Mouse (Mus musculus) ES-E14 (cell line): ENCODE results near the gene Ppp1r26. TPM values are rescaled to one million over a fixed set of nuclear protein-coding genes. Genes with fewer than 3 reads are reported as not detected.

ENCODE experiments used
- DNase-seq: peaks from one replicate; pipeline ENCODE4 v3.0.0-alpha.2; 2013; ENCODE audit warnings: low read depth, low spot score
- H3K27ac ChIP-seq: 2 replicates; pipeline ENCODE4 v1.5.1; 2012; ENCODE audit warnings: low read depth, mild to moderate bottlenecking, low read length, moderate library complexity, mixed read lengths; ENCODE audit not compliant: poor library complexity, insufficient read depth, severe bottlenecking
- H3K36me3 ChIP-seq: 2 replicates; pipeline ENCODE4 v1.6.1; 2012; ENCODE audit warnings: mild to moderate bottlenecking, low read length, moderate library complexity, mixed read lengths; ENCODE audit not compliant: control insufficient read depth, poor library complexity, insufficient read depth, severe bottlenecking
- H3K4me1 ChIP-seq, 2 experiments: fragments of 150-350 bp in 1 of 2; sonication (generic) in 1 of 2; 2 replicates each; pipeline ENCODE4 v1.6.1; 2012; ENCODE audit warnings: low read length in 2 of 2, mild to moderate bottlenecking in 1 of 2, mixed read lengths in 1 of 2; ENCODE audit not compliant: control insufficient read depth in 2 of 2, insufficient read depth in 2 of 2, poor library complexity in 1 of 2
- H3K4me3 ChIP-seq, 2 experiments: fragments of 150-350 bp in 1 of 2; sonication (generic) in 1 of 2; 2 replicates each; pipeline ENCODE4 v1.5.1; 2012; ENCODE audit warnings: low read length in 2 of 2, low read depth in 1 of 2, mild to moderate bottlenecking in 1 of 2, mixed read lengths in 1 of 2; ENCODE audit not compliant: insufficient read depth in 1 of 2, poor library complexity in 1 of 2, severe bottlenecking in 1 of 2
- H3K9ac ChIP-seq: 2 replicates; pipeline ENCODE4 v1.6.1; 2012; ENCODE audit warnings: low read depth, mild to moderate bottlenecking, low read length, mixed read lengths; ENCODE audit not compliant: poor library complexity, insufficient read depth, severe bottlenecking
- H3K9me3 ChIP-seq: fragments of 150-350 bp; sonication (generic); 2 replicates; pipeline ENCODE4 v1.6.1; 2012; ENCODE audit warnings: low read depth, mild to moderate bottlenecking, low read length; ENCODE audit not compliant: control insufficient read depth, insufficient read depth
- CHD2 ChIP-seq: IDR thresholded peaks from 2 replicates; pipeline ENCODE4 v1.6.1; 2014; ENCODE audit warnings: mild to moderate bottlenecking, low read depth, low read length, inconsistent platforms
- HCFC1 ChIP-seq: IDR thresholded peaks from 2 replicates; pipeline ENCODE4 v1.6.1; 2012; ENCODE audit warnings: low read length, inconsistent platforms, borderline replicate concordance; ENCODE audit not compliant: insufficient read depth
- MAFK ChIP-seq: IDR thresholded peaks from 2 replicates; pipeline ENCODE4 v1.6.1; 2014; ENCODE audit warnings: mild to moderate bottlenecking, low read depth, low read length, inconsistent platforms; ENCODE audit not compliant: insufficient read depth
- ZC3H11A ChIP-seq: IDR thresholded peaks from 2 replicates; pipeline ENCODE4 v1.6.1; 2012; ENCODE audit warnings: low read depth, mild to moderate bottlenecking, inconsistent platforms, low read length, borderline replicate concordance
- ZNF384 ChIP-seq: IDR thresholded peaks from 2 replicates; pipeline ENCODE4 v1.6.1; 2012; ENCODE audit warnings: low read depth, low read length, inconsistent platforms
- in situ Hi-C, 2 experiments: fragments of 600-800 bp; cut with MboI; formaldehyde crosslinking; loops; one replicate each; pipeline ENCODE4 v1.15.1; 2025; ENCODE audit warnings: low sequenced_read_pairs in 2 of 2, inconsistent platforms in 1 of 2; ENCODE audit not compliant: unreplicated experiment in 2 of 2
- total RNA-seq: library from RNA; depleted of rRNA; stranded (reverse); fragments of 300-350 nt; gene quantifications from 2 replicates; pipeline ENCODE4 v1.2.3, GENCODE M21; 2012

Gene Ppp1r26
- total RNA-seq, 1 experiment: 2.5 TPM

- TF ChIP-seq ZNF384 (no peak), CHD2 (no peak), ZC3H11A (no peak), MAFK (no peak), HCFC1 (no peak)
- no peak overlapping the region for H3K9ac ChIP-seq
Measured at GRCm38 (mm10) chr2:28432811-28433210, 13.8 kb upstream of the Ppp1r26 start.

GRCm38 (mm10) chr2:28433512-28433911, 13.1 kb upstream of the Ppp1r26 start:
- Histone ChIP-seq H3K36me3 (no peaks in the 10 kb centered on the region), H3K9me3 (0 out of 2 replicates have a peak, but pooled peaks cover 2% of the 10 kb centered on the region), H3K27ac (peak overlapping the region; percentile 68; the same call in 1 of the 2 replicates), H3K4me1 (peaks cover 0 to 4% of the 10 kb centered on the region in 2 experiments; a peak in 1 of 4 replicates), H3K9ac (no peak overlapping the region), H3K4me3 (no peak overlapping the region)
- DNase-seq: no peak
- in situ Hi-C loops: no loop called here
- peak; percentile 82 for TF ChIP-seq ZNF384
- no peak for TF ChIP-seq CHD2
- no peak for TF ChIP-seq MAFK
- no peak for TF ChIP-seq ZC3H11A
- no peak for TF ChIP-seq HCFC1

More at GRCm38 (mm10) chr2:28432811-28433210, 13.8 kb upstream of the Ppp1r26 start:
- Histone ChIP-seq H3K4me3 (no peak overlapping the region), H3K4me1 (peaks cover 0 to 4% of the 10 kb centered on the region in 2 experiments; a peak in 1 of 4 replicates), H3K9me3 (0 out of 2 replicates have a peak, but pooled peaks cover 2% of the 10 kb centered on the region), H3K27ac (no peak overlapping the region), H3K36me3 (no peaks in the 10 kb centered on the region)
- in situ Hi-C loops: no loop called here
- no peak for DNase-seq

DNA sequence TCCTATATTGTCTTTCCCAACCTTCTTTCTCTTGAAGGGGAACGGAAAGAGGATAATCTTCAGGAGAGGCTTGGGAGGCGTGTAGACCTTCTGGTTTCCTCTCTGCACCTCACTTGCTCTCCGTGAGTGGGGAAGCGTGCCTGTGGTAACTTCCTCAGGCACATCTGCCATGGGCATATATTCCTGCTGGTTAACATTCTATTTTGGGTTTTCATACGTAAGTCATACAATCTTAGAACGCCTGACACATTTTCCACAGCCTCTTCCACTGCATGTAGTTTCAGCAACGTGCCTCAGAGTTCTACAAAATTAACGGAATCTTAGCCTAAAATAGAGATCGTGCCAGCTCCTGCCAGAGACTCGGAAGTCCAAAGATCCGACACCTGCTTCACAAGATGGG, 11.2 kb upstream of the Ppp1r26 start:
- Histone ChIP-seq H3K4me1 (peaks cover 0 to 6% of the 10 kb centered on the region in 2 experiments; a peak in 1 of 4 replicates), H3K9me3 (0 out of 2 replicates have a peak, but pooled peaks cover 2% of the 10 kb centered on the region), H3K4me3 (no peak overlapping the region), H3K9ac (no peak overlapping the region), H3K36me3 (no peaks in the 10 kb centered on the region), H3K27ac (no peak overlapping the region)
- TF ChIP-seq HCFC1: no peak
- no peak for TF ChIP-seq CHD2
- TF ChIP-seq ZNF384: no peak
- TF ChIP-seq ZC3H11A: no peak
- TF ChIP-seq MAFK: no peak
- in situ Hi-C loops: no loop called here
- no peak for DNase-seq

DNA sequence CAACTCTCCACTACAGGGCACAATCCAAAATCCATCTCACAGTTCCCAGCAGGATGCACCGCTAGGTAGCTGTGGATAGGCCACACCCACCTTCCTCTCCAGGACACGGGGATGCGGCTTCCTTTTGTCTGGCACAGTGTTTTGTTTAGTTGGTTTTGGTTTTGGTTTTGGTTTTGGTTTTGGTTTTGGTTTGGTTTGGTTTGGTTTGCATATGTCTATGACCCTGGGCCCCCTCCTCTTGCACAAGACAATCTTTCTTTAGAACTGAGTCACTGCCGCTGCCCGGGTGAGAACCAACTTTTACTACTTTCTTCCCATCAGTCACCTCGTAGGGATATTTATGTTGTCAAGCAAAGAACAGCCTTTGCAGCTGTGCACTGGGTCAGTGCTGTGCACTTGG, 5.8 kb upstream of the Ppp1r26 start:
- TF ChIP-seq HCFC1 (no peak), MAFK (no peak), ZNF384 (no peak), CHD2 (no peak), ZC3H11A (no peak)
- Histone ChIP-seq H3K36me3 (no peaks in the 10 kb centered on the region), H3K4me1 (peaks cover 0 to 5% of the 10 kb centered on the region in 2 experiments; a peak in 2 of 4 replicates), H3K9ac (no peak overlapping the region), H3K9me3 (no peaks in the 10 kb centered on the region), H3K27ac (no peak overlapping the region), H3K4me3 (no peak overlapping the region)
- no peak for DNase-seq
- in situ Hi-C loops: no loop called here

- no peak overlapping the region for H3K9ac ChIP-seq
- DNase-seq: no peak
- TF ChIP-seq ZNF384 (no peak), HCFC1 (no peak), MAFK (no peak), ZC3H11A (no peak), CHD2 (no peak)
- H3K4me1 ChIP-seq: peaks cover 0 to 3% of the 10 kb centered on the region in 2 experiments; a peak in 2 of 4 replicates
- in situ Hi-C loops: no loop called here
- no peak overlapping the region for H3K27ac ChIP-seq
- H3K4me3 ChIP-seq: no peak overlapping the region
- no peaks in the 10 kb centered on the region for H3K9me3 ChIP-seq
- no peaks in the 10 kb centered on the region for H3K36me3 ChIP-seq
Measured at GRCm38 (mm10) chr2:28445082-28445481, 1.5 kb upstream of the Ppp1r26 start.
